Mouse (Mus musculus): ENCODE results near the gene Coro1c. TPM values are rescaled to one million over a fixed set of nuclear protein-coding genes. Genes with fewer than 3 reads are reported as not detected.

Coro1c gene
- polyA plus RNA-seq, 1 experiment from 2014 or later: 102 TPM

GRCm38 (mm10) chr5:113930648-113931609, 22.4 kb upstream of the Coro1c start:
- Histone ChIP-seq H3K4me3 (ENCODE audit: low read depth, low read length) (no peak overlapping the region), H3K27ac (ENCODE audit: low read length) (peak overlapping the region; percentile 82), H3K9me3 (ENCODE audit: low read length) (no peaks in the 10 kb centered on the region; the same call in 1 of the 2 replicates), H3K36me3 (ENCODE audit: insufficient read depth, low read length) (no peaks in the 10 kb centered on the region), H3K27me3 (replicated peaks; ENCODE audit: insufficient read depth, low read length) (no peaks in the 10 kb centered on the region), H3K4me1 (ENCODE audit: insufficient read depth, low read depth, low read length) (peaks cover 8% of the 10 kb centered on the region; the same call in 1 of the 2 replicates), H3K9ac (replicated peaks; ENCODE audit: low read depth) (no peak overlapping the region), H3K4me2 (replicated peaks; ENCODE audit: low read depth, low read length) (peak overlapping the region; percentile 25; the same call in 1 of the 2 replicates)
- DNase-seq (ENCODE audit: low spot score): peak; percentile 90
- TF ChIP-seq EP300 (IDR thresholded peaks at IDR 0.05) (peak; percentile 81), CTCF (IDR thresholded peaks at IDR 0.05) (peak; percentile 34)
- 26% methylated on average over 18 of the region's 18 CpGs for WGBS
- ATAC-seq: peak; percentile 94

- ATAC-seq (peak; percentile 27; the same call in 1 of the 2 replicates), DNase-seq (ENCODE audit: low spot score) (peak; percentile 57)
- H3K27me3 ChIP-seq (replicated peaks; ENCODE audit: insufficient read depth, low read length): no peaks in the 10 kb centered on the region
- H3K9ac ChIP-seq (replicated peaks; ENCODE audit: low read depth): no peak overlapping the region
- H3K4me1 ChIP-seq (ENCODE audit: insufficient read depth, low read depth, low read length): peaks cover 8% of the 10 kb centered on the region; the same call in 1 of the 2 replicates
- H3K36me3 ChIP-seq (ENCODE audit: insufficient read depth, low read length): no peaks in the 10 kb centered on the region
- TF ChIP-seq CTCF (IDR thresholded peaks at IDR 0.05): no peak
- no peak for TF ChIP-seq EP300 (IDR thresholded peaks at IDR 0.05)
- H3K27ac ChIP-seq (ENCODE audit: low read length): peak overlapping the region; percentile 59; the same call in 1 of the 2 replicates
- H3K9me3 ChIP-seq (ENCODE audit: low read length): no peaks in the 10 kb centered on the region; the same call in 1 of the 2 replicates
- WGBS: 41% methylated on average over 10 of the region's 10 CpGs
- no peak overlapping the region; the same call in 1 of the 2 replicates for H3K4me2 ChIP-seq (replicated peaks; ENCODE audit: low read depth, low read length)
- no peak overlapping the region for H3K4me3 ChIP-seq (ENCODE audit: low read depth, low read length)
These were observed 21.5 kb upstream of the Coro1c start for GRCm38 (mm10) chr5:113929950-113930647.

- 63% methylated on average over 10 of the region's 10 CpGs for WGBS
- no peak overlapping the region; the same call in 1 of the 2 replicates for H3K4me2 ChIP-seq (replicated peaks; ENCODE audit: low read depth, low read length)
These were observed 21.0 kb upstream of the Coro1c start for GRCm38 (mm10) chr5:113929526-113929925.

GRCm38 (mm10) chr5:113924608-113925007, 16.1 kb upstream of the Coro1c start:
- ATAC-seq: no peak
- H3K27ac ChIP-seq (ENCODE audit: low read length): no peak overlapping the region
- no peaks in the 10 kb centered on the region for H3K27me3 ChIP-seq (replicated peaks; ENCODE audit: insufficient read depth, low read length)
- DNase-seq (ENCODE audit: low spot score): no peak
- WGBS: 75% methylated on average over 4 of the region's 4 CpGs
- TF ChIP-seq CTCF (IDR thresholded peaks at IDR 0.05) (no peak), EP300 (IDR thresholded peaks at IDR 0.05) (no peak)
- no peaks in the 10 kb centered on the region for H3K36me3 ChIP-seq (ENCODE audit: insufficient read depth, low read length)
- H3K4me2 ChIP-seq (replicated peaks; ENCODE audit: low read depth, low read length): no peak overlapping the region
- no peaks in the 10 kb centered on the region for H3K4me1 ChIP-seq (ENCODE audit: insufficient read depth, low read depth, low read length)
- H3K4me3 ChIP-seq (ENCODE audit: low read depth, low read length): no peak overlapping the region
- no peaks in the 10 kb centered on the region; the same call in 1 of the 2 replicates for H3K9me3 ChIP-seq (ENCODE audit: low read length)
- no peak overlapping the region for H3K9ac ChIP-seq (replicated peaks; ENCODE audit: low read depth)

More at GRCm38 (mm10) chr5:113929526-113929925, 21.0 kb upstream of the Coro1c start:
- Histone ChIP-seq H3K4me3 (ENCODE audit: low read depth, low read length) (no peak overlapping the region), H3K27me3 (replicated peaks; ENCODE audit: insufficient read depth, low read length) (no peaks in the 10 kb centered on the region), H3K27ac (ENCODE audit: low read length) (0 out of 2 replicates have a peak overlapping the region, but pooled peaks have one; percentile 38), H3K9ac (replicated peaks; ENCODE audit: low read depth) (no peak overlapping the region), H3K9me3 (ENCODE audit: low read length) (no peaks in the 10 kb centered on the region; the same call in 1 of the 2 replicates), H3K36me3 (ENCODE audit: insufficient read depth, low read length) (no peaks in the 10 kb centered on the region), H3K4me1 (ENCODE audit: insufficient read depth, low read depth, low read length) (peaks cover 8% of the 10 kb centered on the region; the same call in 1 of the 2 replicates)
- peak; percentile 31 for TF ChIP-seq CTCF (IDR thresholded peaks at IDR 0.05)
- no peak for TF ChIP-seq EP300 (IDR thresholded peaks at IDR 0.05)
- DNase-seq (ENCODE audit: low spot score) (no peak), ATAC-seq (no peak)

GRCm38 (mm10) chr5:113921310-113922166, 13.0 kb upstream of the Coro1c start:
- Histone ChIP-seq H3K9ac (replicated peaks; ENCODE audit: low read depth) (no peak overlapping the region), H3K9me3 (ENCODE audit: low read length) (no peaks in the 10 kb centered on the region), H3K4me3 (ENCODE audit: low read depth, low read length) (no peak overlapping the region), H3K4me2 (replicated peaks; ENCODE audit: low read depth, low read length) (no peak overlapping the region), H3K36me3 (ENCODE audit: insufficient read depth, low read length) (no peaks in the 10 kb centered on the region), H3K27me3 (replicated peaks; ENCODE audit: insufficient read depth, low read length) (no peaks in the 10 kb centered on the region), H3K4me1 (ENCODE audit: insufficient read depth, low read depth, low read length) (no peaks in the 10 kb centered on the region), H3K27ac (ENCODE audit: low read length) (peak overlapping the region; percentile 20; the same call in 1 of the 2 replicates)
- WGBS: 27% methylated on average over 6 of the region's 6 CpGs
- DNase-seq (ENCODE audit: low spot score): peak; percentile 52
- ATAC-seq: peak; percentile 47
- TF ChIP-seq EP300 (IDR thresholded peaks at IDR 0.05) (peak; percentile 53; the same call in 1 of the 2 replicates), CTCF (IDR thresholded peaks at IDR 0.05) (no peak)

Measured in lung, postnatal 0 days (tissue).